Mouse (Mus musculus) ES-E14 (cell line): ENCODE measurements at regions not wholly inside any gene's neighbourhood (a gene's known extent, or its start where the extent isn't known, plus 50 kb on each side); places are given as distances from the start of the nearest gene placed in this dataset.

Source experiments
- DNase-seq: peaks from one replicate; pipeline ENCODE4 v3.0.0-alpha.2; 2013; ENCODE audit warnings: low read depth, low spot score
- H3K27ac ChIP-seq: 2 replicates; pipeline ENCODE4 v1.5.1; 2012; ENCODE audit warnings: low read depth, mild to moderate bottlenecking, low read length, moderate library complexity, mixed read lengths; ENCODE audit not compliant: poor library complexity, insufficient read depth, severe bottlenecking
- H3K36me3 ChIP-seq: 2 replicates; pipeline ENCODE4 v1.6.1; 2012; ENCODE audit warnings: mild to moderate bottlenecking, low read length, moderate library complexity, mixed read lengths; ENCODE audit not compliant: control insufficient read depth, poor library complexity, insufficient read depth, severe bottlenecking
- H3K4me1 ChIP-seq, 2 experiments: fragments of 150-350 bp in 1 of 2; sonication (generic) in 1 of 2; 2 replicates each; pipeline ENCODE4 v1.6.1; 2012; ENCODE audit warnings: low read length in 2 of 2, mild to moderate bottlenecking in 1 of 2, mixed read lengths in 1 of 2; ENCODE audit not compliant: control insufficient read depth in 2 of 2, insufficient read depth in 2 of 2, poor library complexity in 1 of 2
- H3K4me3 ChIP-seq, 2 experiments: fragments of 150-350 bp in 1 of 2; sonication (generic) in 1 of 2; 2 replicates each; pipeline ENCODE4 v1.5.1; 2012; ENCODE audit warnings: low read length in 2 of 2, low read depth in 1 of 2, mild to moderate bottlenecking in 1 of 2, mixed read lengths in 1 of 2; ENCODE audit not compliant: insufficient read depth in 1 of 2, poor library complexity in 1 of 2, severe bottlenecking in 1 of 2
- H3K9ac ChIP-seq: 2 replicates; pipeline ENCODE4 v1.6.1; 2012; ENCODE audit warnings: low read depth, mild to moderate bottlenecking, low read length, mixed read lengths; ENCODE audit not compliant: poor library complexity, insufficient read depth, severe bottlenecking
- H3K9me3 ChIP-seq: fragments of 150-350 bp; sonication (generic); 2 replicates; pipeline ENCODE4 v1.6.1; 2012; ENCODE audit warnings: low read depth, mild to moderate bottlenecking, low read length; ENCODE audit not compliant: control insufficient read depth, insufficient read depth
- CHD2 ChIP-seq: IDR thresholded peaks from 2 replicates; pipeline ENCODE4 v1.6.1; 2014; ENCODE audit warnings: mild to moderate bottlenecking, low read depth, low read length, inconsistent platforms
- HCFC1 ChIP-seq: IDR thresholded peaks from 2 replicates; pipeline ENCODE4 v1.6.1; 2012; ENCODE audit warnings: low read length, inconsistent platforms, borderline replicate concordance; ENCODE audit not compliant: insufficient read depth
- MAFK ChIP-seq: IDR thresholded peaks from 2 replicates; pipeline ENCODE4 v1.6.1; 2014; ENCODE audit warnings: mild to moderate bottlenecking, low read depth, low read length, inconsistent platforms; ENCODE audit not compliant: insufficient read depth
- ZC3H11A ChIP-seq: IDR thresholded peaks from 2 replicates; pipeline ENCODE4 v1.6.1; 2012; ENCODE audit warnings: low read depth, mild to moderate bottlenecking, inconsistent platforms, low read length, borderline replicate concordance
- ZNF384 ChIP-seq: IDR thresholded peaks from 2 replicates; pipeline ENCODE4 v1.6.1; 2012; ENCODE audit warnings: low read depth, low read length, inconsistent platforms
- in situ Hi-C, 2 experiments: fragments of 600-800 bp; cut with MboI; formaldehyde crosslinking; loops; one replicate each; pipeline ENCODE4 v1.15.1; 2025; ENCODE audit warnings: low sequenced_read_pairs in 2 of 2, inconsistent platforms in 1 of 2; ENCODE audit not compliant: unreplicated experiment in 2 of 2

- H3K36me3 ChIP-seq: no peaks in the 10 kb centered on the region
- H3K4me1 ChIP-seq: no peaks in the 10 kb centered on the region
- no peak overlapping the region for H3K4me3 ChIP-seq
- H3K9me3 ChIP-seq: no peaks in the 10 kb centered on the region
- no peak for TF ChIP-seq ZNF384
- no peak for TF ChIP-seq MAFK
- TF ChIP-seq CHD2: no peak
- no peak for TF ChIP-seq ZC3H11A
- TF ChIP-seq HCFC1: no peak
- in situ Hi-C loops: no loop called here
- H3K27ac ChIP-seq: no peak overlapping the region
- no peak overlapping the region for H3K9ac ChIP-seq
- peak; percentile 4 for DNase-seq
Measured at GRCm38 (mm10) chr16:78877941-78878340, 52.8 kb upstream of the Chodl start.

- no peaks in the 10 kb centered on the region for H3K9me3 ChIP-seq
- in situ Hi-C loops: no loop called here
- DNase-seq: no peak
Measured at GRCm38 (mm10) chr16:78859006-78859405, 71.7 kb upstream of the Chodl start.

GRCm38 (mm10) chr16:78830957-78831356, 99.8 kb upstream of the Chodl start:
- Histone ChIP-seq H3K27ac (no peak overlapping the region), H3K36me3 (no peaks in the 10 kb centered on the region), H3K9ac (no peak overlapping the region), H3K4me1 (peaks cover 0 to 5% of the 10 kb centered on the region in 2 experiments; a peak in 2 of 4 replicates), H3K9me3 (no peaks in the 10 kb centered on the region), H3K4me3 (no peak overlapping the region)
- in situ Hi-C loops: no loop called here
- no peak for DNase-seq
- TF ChIP-seq ZC3H11A (no peak), HCFC1 (no peak), MAFK (no peak), ZNF384 (no peak), CHD2 (no peak)

More at GRCm38 (mm10) chr16:78859006-78859405, 71.7 kb upstream of the Chodl start:
- Histone ChIP-seq H3K4me3 (no peak overlapping the region), H3K36me3 (no peaks in the 10 kb centered on the region), H3K9ac (no peak overlapping the region), H3K4me1 (no peaks in the 10 kb centered on the region), H3K27ac (no peak overlapping the region)
- no peak for TF ChIP-seq MAFK
- no peak for TF ChIP-seq ZNF384
- no peak for TF ChIP-seq CHD2
- no peak for TF ChIP-seq HCFC1
- TF ChIP-seq ZC3H11A: no peak

- peak; percentile 62 for DNase-seq
- H3K4me3 ChIP-seq: no peak overlapping the region
- H3K36me3 ChIP-seq: no peaks in the 10 kb centered on the region
- in situ Hi-C loops: no loop called here
- TF ChIP-seq CHD2: no peak
- no peak for TF ChIP-seq ZNF384
- no peak for TF ChIP-seq ZC3H11A
- TF ChIP-seq HCFC1: no peak
- TF ChIP-seq MAFK: no peak
- H3K4me1 ChIP-seq: peaks cover 0 to 5% of the 10 kb centered on the region in 2 experiments; a peak in 2 of 4 replicates
- no peak overlapping the region for H3K9ac ChIP-seq
- H3K27ac ChIP-seq: no peak overlapping the region
- no peaks in the 10 kb centered on the region for H3K9me3 ChIP-seq
Measured at GRCm38 (mm10) chr16:78827739-78828138, 103.0 kb upstream of the Chodl start.

- no peak overlapping the region for H3K4me3 ChIP-seq
- H3K4me1 ChIP-seq: no peaks in the 10 kb centered on the region
- H3K27ac ChIP-seq: no peak overlapping the region
- no peak for TF ChIP-seq ZNF384
- no peak for TF ChIP-seq MAFK
- no peak for TF ChIP-seq HCFC1
- no peak for TF ChIP-seq CHD2
- no peak overlapping the region for H3K9ac ChIP-seq
- no peaks in the 10 kb centered on the region for H3K36me3 ChIP-seq
- no peaks in the 10 kb centered on the region for H3K9me3 ChIP-seq
- no peak for DNase-seq
- in situ Hi-C loops: no loop called here
Measured at GRCm38 (mm10) chr16:78790064-78790463, 140.7 kb upstream of the Chodl start.
